Mouse (Mus musculus) forebrain, postnatal 0 days (tissue): ENCODE results near the gene E030030I06Rik. TPM values are rescaled to one million over a fixed set of nuclear protein-coding genes. Genes with fewer than 3 reads are reported as not detected.
"Not testable (repeated sequence)": the region's sequence is repeated elsewhere in the genome, so short reads cannot be mapped to it uniquely, and the experiment has no call there.

Source experiments
- ATAC-seq: fragments of 200-750 bp; cut with Nextera tagmentation; 2 replicates; pipeline ENCODE4 v1.8.0; 2017; ENCODE audit warnings: mild to moderate bottlenecking, moderate library complexity
- DNase-seq: peaks from one replicate; pipeline ENCODE4 v3.0.0-alpha.2; 2015
- H3K27ac ChIP-seq: fragments of 300-500 bp; sonication (generic); 2 replicates; pipeline ENCODE4 v1.5.1; 2014; ENCODE audit warnings: low read depth, mild to moderate bottlenecking, antibody characterized with exemption, low read length, moderate library complexity, mixed read lengths
- H3K27me3 ChIP-seq: fragments of 300-500 bp; sonication (generic); 2 replicates; pipeline ENCODE4 v1.6.1; 2014; ENCODE audit warnings: mild to moderate bottlenecking, low read length, mixed read lengths; ENCODE audit not compliant: insufficient read depth
- H3K36me3 ChIP-seq: fragments of 300-500 bp; sonication (generic); 2 replicates; pipeline ENCODE4 v1.6.1; 2014; ENCODE audit warnings: mild to moderate bottlenecking, moderate library complexity; ENCODE audit not compliant: insufficient read depth
- H3K4me1 ChIP-seq: fragments of 300-500 bp; sonication (generic); 2 replicates; pipeline ENCODE4 v1.6.1; 2014; ENCODE audit warnings: antibody characterized with exemption; ENCODE audit not compliant: insufficient read depth
- H3K4me2 ChIP-seq: fragments of 300-500 bp; sonication (generic); 2 replicates; pipeline ENCODE4 v1.6.1; 2014; ENCODE audit warnings: low read depth, mild to moderate bottlenecking, moderate library complexity
- H3K4me3 ChIP-seq: fragments of 300-500 bp; sonication (generic); 2 replicates; pipeline ENCODE4 v1.5.1; 2014; ENCODE audit warnings: low read depth, low read length, mixed read lengths
- H3K9ac ChIP-seq: fragments of 300-500 bp; sonication (generic); 2 replicates; pipeline ENCODE4 v1.6.1; 2014; ENCODE audit warnings: mild to moderate bottlenecking
- H3K9me3 ChIP-seq: fragments of 300-500 bp; sonication (generic); 2 replicates; pipeline ENCODE4 v1.6.1; 2016; ENCODE audit warnings: low read length
- CTCF ChIP-seq: sonication (generic); IDR thresholded peaks from 2 replicates; pipeline ENCODE4 v1.5.1; 2016; ENCODE audit warnings: antibody characterized with exemption, control low read depth, low read depth
- WGBS: fragments of 180-500 bp; shearing (Covaris S2); extraction: QIAGEN DNeasy Blood & Tissue Kit; methylation state at CpG from one replicate; pipeline ENCODE4 v1.1.7; 2014; 5-methylcytosine and 5-hydroxymethylcytosine counted together
- polyA plus RNA-seq: library from polyadenylated mRNA; unstranded; fragments of >200 nt; fragmentation: Nextera tagmentation; extraction: Ambion mirVana; gene quantifications from 2 replicates; pipeline ENCODE4 v1.2.1, GENCODE M21; 2015
- total RNA-seq: library from RNA; depleted of rRNA; stranded (reverse); fragments of >200 nt; gene quantifications from 2 replicates; pipeline ENCODE4 v1.2.3, GENCODE M21; 2014

Gene E030030I06Rik
- total and polyA plus RNA-seq, 2 experiments from 2014 or later = 1.7 TPM; not detected in 1

DNA sequence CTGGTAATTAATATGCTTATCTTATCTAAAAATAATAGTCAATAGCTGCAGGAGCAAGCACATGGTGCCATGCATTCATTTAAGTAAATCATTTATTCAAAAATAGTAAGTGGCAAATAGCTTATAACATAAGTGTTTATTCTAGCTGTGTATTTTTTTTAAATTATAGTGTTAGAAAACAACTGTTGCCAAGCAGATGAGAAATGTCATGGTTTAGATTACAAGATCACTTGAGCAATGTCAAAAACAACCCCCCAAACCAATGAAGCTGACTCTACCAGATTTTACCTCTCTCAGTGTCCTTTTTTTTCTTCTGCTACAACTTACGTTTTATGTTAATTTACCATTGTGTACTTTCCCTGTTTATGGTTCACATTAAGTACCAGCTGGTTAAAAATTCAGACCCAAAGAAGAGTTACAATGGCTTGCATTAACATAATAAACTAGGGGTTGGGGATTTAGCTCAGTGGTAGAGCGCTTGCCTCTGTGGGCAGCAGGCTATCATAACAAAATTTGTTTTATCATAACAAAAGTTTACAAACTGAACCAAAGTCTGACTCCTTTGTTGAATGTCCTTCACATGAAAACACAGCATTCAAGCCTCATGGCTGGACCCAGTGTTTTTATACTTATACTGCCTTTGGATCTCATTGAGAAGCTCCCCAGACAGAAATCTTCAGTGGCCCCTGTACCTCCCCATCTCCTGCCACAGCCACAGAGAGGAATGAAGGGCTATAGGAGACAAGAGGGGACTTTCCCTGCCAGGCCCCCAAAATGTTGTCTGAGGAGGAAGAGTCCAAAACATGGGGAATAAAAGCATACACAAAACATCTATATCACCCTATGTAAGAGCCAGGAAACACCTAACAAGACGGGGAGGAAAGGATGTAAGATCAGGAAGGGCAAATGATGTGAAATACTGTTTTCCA, 6.1 kb upstream of the E030030I06Rik start:
- H3K4me3 ChIP-seq = no peak overlapping the region
- WGBS = 8% methylated on average over 3 of the region's 3 CpGs
- DNase-seq (peak; percentile 35), ATAC-seq (no peak)
- H3K4me1 ChIP-seq = no peaks in the 10 kb centered on the region
- peaks cover 44% of the 10 kb centered on the region for H3K27me3 ChIP-seq
- no peaks in the 10 kb centered on the region for H3K9me3 ChIP-seq
- H3K36me3 ChIP-seq = no peaks in the 10 kb centered on the region
- no peak for TF ChIP-seq CTCF
- H3K27ac ChIP-seq = no peak overlapping the region
- H3K4me2 ChIP-seq = no peak overlapping the region
- no peak overlapping the region for H3K9ac ChIP-seq

DNA sequence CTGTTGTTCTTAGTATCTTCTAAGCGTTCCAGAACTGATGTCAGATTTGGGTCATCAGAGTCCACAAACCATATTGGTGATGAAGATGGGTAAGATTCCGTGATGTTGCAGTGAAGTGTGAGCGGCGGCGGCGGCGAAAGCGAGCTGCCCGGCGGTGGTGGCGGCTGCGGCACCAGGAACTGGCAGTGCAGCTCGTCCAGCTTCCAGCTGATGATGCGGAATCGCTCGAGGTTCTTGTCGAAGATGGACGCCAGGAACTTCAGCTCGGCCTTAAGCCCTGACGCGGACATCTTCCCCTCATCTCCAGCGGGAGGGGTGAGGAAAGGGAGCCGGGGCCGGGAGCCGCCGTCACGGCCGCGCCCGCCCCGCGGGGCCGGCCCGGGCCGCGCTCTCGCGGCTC, 5.1 kb upstream of the E030030I06Rik start:
- Histone ChIP-seq H3K27me3 (peaks cover 39% of the 10 kb centered on the region), H3K4me2 (peak overlapping the region; percentile 37)
- not testable (repeated sequence) for H3K9ac ChIP-seq, H3K36me3 ChIP-seq, H3K27ac ChIP-seq, H3K4me1 ChIP-seq, H3K9me3 ChIP-seq, DNase-seq, H3K4me3 ChIP-seq, ATAC-seq
- 2% methylated on average over 38 of the region's 38 CpGs for WGBS

DNA sequence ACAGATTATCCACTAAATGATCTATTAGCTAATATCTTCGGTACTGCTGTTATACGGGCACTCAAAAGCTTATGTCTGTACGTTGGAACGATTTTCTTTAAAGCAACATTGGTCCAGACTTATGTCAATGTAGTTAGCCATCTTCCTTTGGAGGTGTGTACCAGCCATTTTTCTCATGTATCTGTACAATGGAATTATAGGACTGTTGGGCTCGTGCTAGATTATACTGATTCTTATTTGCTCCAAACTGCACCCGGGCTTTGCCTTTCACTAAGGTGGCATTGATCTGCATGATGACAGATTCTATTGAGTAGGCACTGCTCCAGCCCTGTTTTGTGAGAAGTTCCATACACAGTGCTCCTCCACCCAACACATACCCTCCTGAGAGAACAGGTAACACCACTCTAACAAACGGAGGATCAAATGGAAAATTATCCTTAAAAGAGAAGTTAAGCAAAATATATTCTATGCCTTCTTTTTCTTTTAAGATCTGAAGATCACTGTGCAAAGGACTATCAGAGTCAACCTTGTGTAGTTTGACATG, 4.1 kb upstream of the E030030I06Rik start:
- ATAC-seq = not testable (repeated sequence)

DNA sequence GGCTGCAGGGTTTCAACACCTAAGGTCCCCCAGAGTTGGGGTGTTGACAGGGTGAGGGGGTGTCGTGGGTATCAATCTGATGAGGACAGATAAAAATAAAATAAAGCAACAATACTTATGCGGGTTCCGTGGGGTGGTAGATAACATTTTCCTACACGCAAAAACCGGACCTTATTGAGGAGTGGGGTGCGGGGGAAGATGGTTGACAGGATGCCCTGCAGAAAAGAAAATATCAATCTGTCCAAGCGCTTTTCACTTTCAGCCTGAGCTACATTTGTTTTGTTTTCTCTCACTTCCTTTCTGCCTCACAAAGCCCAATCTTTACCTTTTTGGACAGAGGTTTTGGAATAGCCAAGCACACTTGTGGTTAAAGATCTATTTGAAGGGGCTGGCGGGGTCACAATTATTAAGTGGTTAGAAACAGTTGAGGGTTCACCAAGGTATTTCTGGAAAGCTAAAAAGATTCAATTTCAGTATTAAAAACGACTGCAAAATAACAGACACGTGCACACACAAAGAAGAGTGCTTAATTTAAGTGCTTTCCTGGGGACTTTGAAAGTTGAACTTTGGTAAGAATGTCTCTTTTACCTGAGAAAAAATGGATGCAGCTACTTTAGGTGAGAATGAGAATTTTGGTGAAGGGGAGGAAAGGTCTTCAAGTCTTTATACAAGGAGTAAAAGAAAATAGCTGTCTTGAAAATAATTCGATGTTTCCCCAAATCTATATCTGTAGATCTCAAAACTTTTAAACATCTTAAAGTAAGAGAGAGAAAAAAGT, 3.0 kb upstream of the E030030I06Rik start:
- peaks cover 32% of the 10 kb centered on the region for H3K27me3 ChIP-seq
- DNase-seq = peak; percentile 72
- WGBS = 3% methylated on average over 11 of the region's 11 CpGs

More for the DNA sequence above, 4.1 kb upstream of the E030030I06Rik start:
- not testable (repeated sequence) for H3K27ac ChIP-seq, H3K4me1 ChIP-seq, H3K9me3 ChIP-seq, H3K9ac ChIP-seq, H3K4me3 ChIP-seq, H3K4me2 ChIP-seq, H3K36me3 ChIP-seq
- WGBS = 4% methylated on average over 7 of the region's 7 CpGs
- peak; percentile 31 for DNase-seq
- peaks cover 34% of the 10 kb centered on the region for H3K27me3 ChIP-seq

DNA sequence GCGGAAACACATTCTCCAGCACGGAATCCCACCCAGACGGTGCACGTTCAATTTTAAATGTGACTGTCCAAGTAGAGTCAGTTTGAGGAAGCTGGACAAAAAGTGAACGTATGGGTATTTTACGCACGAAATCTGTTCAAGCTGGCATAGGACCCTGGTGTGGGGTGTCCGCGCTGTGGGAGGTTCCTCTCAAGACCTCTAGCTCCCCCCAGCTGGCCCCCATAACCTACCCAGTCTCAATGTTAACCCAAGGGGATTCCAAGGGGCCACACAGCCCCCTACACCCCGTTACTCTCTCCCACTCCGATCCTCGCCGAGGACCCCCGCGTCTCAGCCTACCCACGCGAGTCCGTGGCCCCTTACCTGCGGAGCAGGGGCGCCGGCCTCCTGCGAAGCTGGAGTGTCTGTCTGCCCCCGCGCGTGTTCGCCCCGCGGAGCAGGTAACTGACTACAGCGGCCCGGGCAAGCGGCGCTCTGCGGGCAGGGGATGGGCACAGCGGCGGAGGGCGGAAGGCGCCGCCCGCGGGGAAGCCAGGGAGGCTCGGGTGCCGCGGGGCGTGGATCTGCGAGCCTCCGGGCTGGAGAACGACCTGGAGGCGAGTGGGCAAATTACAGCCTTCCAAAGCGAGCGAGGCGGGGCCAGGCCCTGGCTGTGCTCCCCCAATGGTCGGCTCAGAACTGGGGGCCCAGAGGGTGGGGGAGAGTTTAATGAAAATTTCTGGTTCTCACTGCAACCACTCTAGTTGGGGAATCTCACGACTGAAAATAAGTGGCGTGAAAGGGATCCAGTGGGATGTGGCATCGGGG, 2.2 kb upstream of the E030030I06Rik start:
- H3K27me3 ChIP-seq = peaks cover 24% of the 10 kb centered on the region
- H3K9ac ChIP-seq, H3K36me3 ChIP-seq, H3K4me3 ChIP-seq, DNase-seq, H3K4me2 ChIP-seq, H3K9me3 ChIP-seq, H3K4me1 ChIP-seq, H3K27ac ChIP-seq: not testable (repeated sequence)
- peak; percentile 10; the same call in 1 of the 2 replicates for ATAC-seq
- under 1% methylated on average over 54 of the region's 55 CpGs for WGBS

More for the DNA sequence above, 3.0 kb upstream of the E030030I06Rik start:
- not testable (repeated sequence) for H3K4me3 ChIP-seq, H3K9me3 ChIP-seq, H3K4me1 ChIP-seq, H3K27ac ChIP-seq, H3K9ac ChIP-seq, ATAC-seq, H3K36me3 ChIP-seq, H3K4me2 ChIP-seq

DNA sequence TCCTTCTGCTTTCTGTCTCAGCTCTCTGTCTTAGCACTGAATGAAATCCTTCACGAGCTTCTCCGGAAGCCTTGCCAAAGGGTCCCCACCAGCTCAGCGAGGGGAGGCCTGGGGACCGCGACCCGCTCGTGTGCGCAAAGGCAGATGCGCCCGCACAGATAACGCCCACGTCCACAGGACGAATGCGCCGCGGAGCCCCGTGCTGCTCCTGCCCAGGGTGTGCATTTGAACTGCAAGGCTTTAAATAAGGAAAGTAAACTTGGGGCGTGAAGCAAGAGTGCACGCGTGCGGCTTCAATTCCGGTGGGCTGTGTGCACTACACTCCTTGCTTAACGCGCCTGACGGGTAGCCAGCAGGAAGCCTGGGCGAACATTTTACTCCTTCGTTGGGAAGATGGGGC, 1.5 kb upstream of the E030030I06Rik start:
- peak; percentile 11 for DNase-seq
- Histone ChIP-seq H3K9ac (no peak overlapping the region), H3K4me3 (no peak overlapping the region), H3K9me3 (no peaks in the 10 kb centered on the region), H3K4me1 (0 out of 2 replicates have a peak, but pooled peaks cover 7% of the 10 kb centered on the region), H3K27me3 (peaks cover 17% of the 10 kb centered on the region), H3K4me2 (0 out of 2 replicates have a peak overlapping the region, but pooled peaks have one; percentile 68), H3K27ac (no peak overlapping the region), H3K36me3 (no peaks in the 10 kb centered on the region)
- under 1% methylated on average over 27 of the region's 27 CpGs for WGBS
- TF ChIP-seq CTCF = no peak
- ATAC-seq = no peak; the same call in 1 of the 2 replicates
